Mouse (Mus musculus): ENCODE measurements around the gene Gm38431. TPM values are rescaled to one million over a fixed set of nuclear protein-coding genes. Genes with fewer than 3 reads are reported as not detected.

Gene Gm38431
- polyA plus RNA-seq, 1 experiment from 2014 or later: 3.2 TPM

GRCm38 (mm10) chr9:21097793-21098192 lies 6.0 kb upstream of the Gm38431 start:
- no peaks in the 10 kb centered on the region for H3K9me3 ChIP-seq
- peaks cover 4% of the 10 kb centered on the region for H3K36me3 ChIP-seq
- WGBS: 71% methylated on average over 8 of the region's 8 CpGs
- no peaks in the 10 kb centered on the region for H3K27me3 ChIP-seq (ENCODE audit: insufficient read depth, poor library complexity, severe bottlenecking)
- H3K4me3 ChIP-seq: no peak overlapping the region
- no peak for DNase-seq (ENCODE audit: low spot score)
- no peak overlapping the region for H3K27ac ChIP-seq
- peaks cover 7% of the 10 kb centered on the region; the same call in 1 of the 2 replicates for H3K4me1 ChIP-seq

DNA sequence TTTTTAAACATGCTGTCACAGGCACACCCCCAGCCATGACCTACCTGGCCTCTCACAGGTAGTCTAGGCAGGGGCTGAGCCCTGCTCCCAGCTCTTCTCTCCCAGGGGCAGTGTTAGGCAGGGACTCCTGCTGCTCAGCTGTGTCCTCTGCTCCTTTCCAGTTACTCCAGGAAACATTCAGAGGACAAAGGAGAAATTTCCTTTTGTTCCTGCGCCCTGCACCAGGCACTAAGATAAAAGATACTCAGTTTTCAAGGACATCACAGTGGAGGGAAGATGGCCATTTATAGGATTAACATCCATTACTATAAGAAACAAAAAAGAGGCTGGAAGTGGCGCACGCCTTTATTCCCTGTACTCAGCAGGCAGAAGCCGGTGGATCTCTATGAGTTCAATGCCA lies 4.2 kb upstream of the Gm38431 start:
- WGBS: 94% methylated on average over 4 of the region's 4 CpGs
- Histone ChIP-seq H3K27me3 (ENCODE audit: insufficient read depth, poor library complexity, severe bottlenecking) (no peaks in the 10 kb centered on the region), H3K27ac (no peak overlapping the region), H3K4me1 (peaks cover 10% of the 10 kb centered on the region), H3K9me3 (no peaks in the 10 kb centered on the region), H3K36me3 (peaks cover 4% of the 10 kb centered on the region), H3K4me3 (no peak overlapping the region)
- DNase-seq (ENCODE audit: low spot score): no peak

DNA sequence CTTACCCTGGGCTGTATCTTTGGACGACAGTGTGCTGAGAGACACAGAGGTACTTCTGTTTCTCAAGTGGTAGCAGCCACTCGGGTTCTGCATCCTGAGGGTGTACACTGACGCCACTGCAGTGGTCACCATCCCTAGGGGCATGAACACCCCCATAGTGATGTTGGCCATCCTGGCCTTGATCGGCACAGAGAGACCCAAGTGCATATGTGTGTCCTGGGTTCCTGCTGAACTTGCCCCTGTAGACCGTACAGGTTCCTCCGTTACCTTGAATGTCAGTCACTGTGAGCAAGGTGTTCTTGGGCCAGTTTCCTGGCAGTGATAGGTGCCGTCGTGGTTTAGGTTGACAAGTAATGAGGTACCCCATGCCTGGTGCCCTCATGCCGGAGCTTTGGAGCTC lies 1.6 kb upstream of the Gm38431 start:
- peaks cover 26% of the 10 kb centered on the region for H3K36me3 ChIP-seq
- H3K9me3 ChIP-seq: no peaks in the 10 kb centered on the region
- no peak for DNase-seq (ENCODE audit: low spot score)
- H3K27ac ChIP-seq: no peak overlapping the region
- H3K4me3 ChIP-seq: no peak overlapping the region
- peaks cover 24% of the 10 kb centered on the region for H3K4me1 ChIP-seq
- no peaks in the 10 kb centered on the region for H3K27me3 ChIP-seq (ENCODE audit: insufficient read depth, poor library complexity, severe bottlenecking)
- WGBS: 90% methylated on average over 9 of the region's 9 CpGs

DNA sequence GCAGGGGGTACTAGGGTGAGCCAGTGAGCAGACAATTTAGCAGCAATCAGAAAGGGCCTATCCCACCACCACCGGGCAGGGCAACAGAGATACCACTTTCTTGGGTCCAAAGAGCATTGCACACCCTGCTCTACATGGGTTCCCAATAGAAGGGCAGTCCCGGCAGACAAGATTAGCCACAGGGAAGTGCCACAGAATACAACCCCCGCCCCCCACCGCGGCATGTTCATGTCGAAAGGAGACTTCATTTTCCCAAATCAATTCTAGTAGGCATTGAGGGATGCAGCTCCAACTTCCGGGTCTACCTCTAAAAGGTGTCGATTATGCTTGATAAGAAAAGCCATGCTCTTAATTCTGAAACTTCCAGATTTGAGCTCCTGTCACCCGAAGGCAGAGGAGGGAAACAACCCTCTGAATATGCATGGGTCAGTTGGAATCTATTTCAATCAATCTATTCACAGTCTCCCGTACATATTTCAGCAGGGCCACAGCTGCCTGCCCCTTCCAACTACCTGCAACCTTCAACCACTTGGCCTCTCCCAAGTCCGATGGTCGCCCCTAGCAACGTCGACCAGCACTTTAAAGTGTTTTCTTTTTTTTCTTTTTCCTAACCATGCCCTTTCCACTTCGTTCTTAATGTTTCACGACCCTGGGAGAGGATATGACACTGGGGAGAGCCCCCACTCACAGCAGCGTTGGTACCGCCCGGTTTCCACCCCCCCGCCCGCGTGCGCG lies 658 bp downstream of the Gm38431 start:
- Histone ChIP-seq H3K27ac (peak overlapping the region; percentile 97), H3K27me3 (ENCODE audit: insufficient read depth, poor library complexity, severe bottlenecking) (no peaks in the 10 kb centered on the region), H3K4me1 (peaks cover 24% of the 10 kb centered on the region), H3K9me3 (no peaks in the 10 kb centered on the region), H3K4me3 (peak overlapping the region; percentile 81), H3K36me3 (peaks cover 49% of the 10 kb centered on the region)
- DNase-seq (ENCODE audit: low spot score): peak; percentile 82
- 4% methylated on average over 24 of the region's 24 CpGs for WGBS

DNA sequence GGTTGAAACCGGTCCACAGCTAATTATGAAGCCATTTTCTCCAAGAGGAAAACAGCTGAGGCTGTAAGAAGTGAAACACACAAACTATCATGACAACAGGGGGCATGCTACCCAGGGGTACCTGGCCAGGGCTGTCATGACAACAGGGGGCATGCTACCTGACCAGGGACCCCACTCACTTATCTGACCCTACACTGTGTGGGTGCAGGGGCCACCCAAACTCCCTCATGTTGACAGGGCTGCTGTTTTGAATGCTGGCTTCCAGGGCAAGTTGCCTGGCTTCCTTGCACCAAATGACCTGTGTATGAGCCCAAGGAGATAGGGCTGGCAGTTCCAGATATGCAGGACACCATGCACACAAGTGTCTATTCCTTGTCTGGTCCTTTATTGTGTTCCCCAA lies 1.3 kb downstream of the Gm38431 start:
- no peak for DNase-seq (ENCODE audit: low spot score)
- WGBS: 81% methylated on average over 1 of the region's 1 CpGs
- Histone ChIP-seq H3K9me3 (no peaks in the 10 kb centered on the region), H3K27me3 (ENCODE audit: insufficient read depth, poor library complexity, severe bottlenecking) (no peaks in the 10 kb centered on the region), H3K4me1 (peaks cover 24% of the 10 kb centered on the region), H3K27ac (peak overlapping the region; percentile 97; the same call in 1 of the 2 replicates), H3K36me3 (peaks cover 55% of the 10 kb centered on the region), H3K4me3 (peak overlapping the region; percentile 81)

DNA sequence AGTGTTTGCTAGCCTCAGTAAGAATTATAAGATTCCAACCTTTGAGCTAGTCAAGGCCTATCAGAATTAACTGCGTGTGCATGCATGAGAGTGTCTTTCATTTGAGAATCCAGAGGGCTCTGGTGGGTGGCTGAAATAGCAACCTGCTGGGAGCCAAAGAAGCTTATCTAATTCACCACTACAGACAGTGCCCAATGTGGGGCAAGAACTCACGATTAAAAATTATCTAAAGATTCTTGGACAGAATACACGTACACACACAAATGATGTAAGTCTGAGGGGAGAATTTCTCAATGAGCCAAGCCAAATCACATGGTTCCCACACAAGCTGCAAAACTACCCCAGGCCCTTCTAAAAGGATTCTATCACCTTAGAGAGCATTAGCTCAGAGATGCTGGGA lies 8.5 kb downstream of the Gm38431 start:
- no peak for DNase-seq (ENCODE audit: low spot score)
- no peak overlapping the region for H3K4me3 ChIP-seq
- no peaks in the 10 kb centered on the region for H3K27me3 ChIP-seq (ENCODE audit: insufficient read depth, poor library complexity, severe bottlenecking)
- no peak overlapping the region for H3K27ac ChIP-seq
- 88% methylated on average over 3 of the region's 3 CpGs for WGBS
- H3K36me3 ChIP-seq: peaks cover 96% of the 10 kb centered on the region
- no peaks in the 10 kb centered on the region for H3K9me3 ChIP-seq
- H3K4me1 ChIP-seq: 0 out of 2 replicates have a peak, but pooled peaks cover 3% of the 10 kb centered on the region

- Histone ChIP-seq H3K36me3 (peaks cover 96% of the 10 kb centered on the region), H3K9me3 (no peaks in the 10 kb centered on the region)
- DNase-seq (ENCODE audit: low spot score): no peak
Observed at GRCm38 (mm10) chr9:21081127-21081526, 10.7 kb downstream of the Gm38431 start.

GRCm38 (mm10) chr9:21075625-21076024 lies 16.2 kb downstream of the Gm38431 start:
- Histone ChIP-seq H3K36me3 (peaks cover 78% of the 10 kb centered on the region), H3K27ac (no peak overlapping the region), H3K27me3 (ENCODE audit: insufficient read depth, poor library complexity, severe bottlenecking) (no peaks in the 10 kb centered on the region), H3K4me3 (no peak overlapping the region), H3K9me3 (no peaks in the 10 kb centered on the region), H3K4me1 (peaks cover 18% of the 10 kb centered on the region)
- DNase-seq (ENCODE audit: low spot score): no peak
- WGBS: 91% methylated on average over 3 of the region's 3 CpGs

More at GRCm38 (mm10) chr9:21081127-21081526, 10.7 kb downstream of the Gm38431 start:
- 93% methylated on average over 9 of the region's 9 CpGs for WGBS
- H3K27me3 ChIP-seq (ENCODE audit: insufficient read depth, poor library complexity, severe bottlenecking): no peaks in the 10 kb centered on the region
- H3K4me1 ChIP-seq: 0 out of 2 replicates have a peak, but pooled peaks cover 3% of the 10 kb centered on the region
- no peak overlapping the region for H3K27ac ChIP-seq
- H3K4me3 ChIP-seq: no peak overlapping the region

- H3K27me3 ChIP-seq (ENCODE audit: insufficient read depth, poor library complexity, severe bottlenecking): no peaks in the 10 kb centered on the region
- 78% methylated on average over 1 of the region's 1 CpGs for WGBS
- H3K4me1 ChIP-seq: peaks cover 15% of the 10 kb centered on the region
- no peak overlapping the region for H3K4me3 ChIP-seq
- no peaks in the 10 kb centered on the region for H3K9me3 ChIP-seq
- H3K36me3 ChIP-seq: peaks cover 72% of the 10 kb centered on the region
- H3K27ac ChIP-seq: no peak overlapping the region
- DNase-seq (ENCODE audit: low spot score): no peak
Observed at GRCm38 (mm10) chr9:21074173-21074572, 17.6 kb downstream of the Gm38431 start.

DNA sequence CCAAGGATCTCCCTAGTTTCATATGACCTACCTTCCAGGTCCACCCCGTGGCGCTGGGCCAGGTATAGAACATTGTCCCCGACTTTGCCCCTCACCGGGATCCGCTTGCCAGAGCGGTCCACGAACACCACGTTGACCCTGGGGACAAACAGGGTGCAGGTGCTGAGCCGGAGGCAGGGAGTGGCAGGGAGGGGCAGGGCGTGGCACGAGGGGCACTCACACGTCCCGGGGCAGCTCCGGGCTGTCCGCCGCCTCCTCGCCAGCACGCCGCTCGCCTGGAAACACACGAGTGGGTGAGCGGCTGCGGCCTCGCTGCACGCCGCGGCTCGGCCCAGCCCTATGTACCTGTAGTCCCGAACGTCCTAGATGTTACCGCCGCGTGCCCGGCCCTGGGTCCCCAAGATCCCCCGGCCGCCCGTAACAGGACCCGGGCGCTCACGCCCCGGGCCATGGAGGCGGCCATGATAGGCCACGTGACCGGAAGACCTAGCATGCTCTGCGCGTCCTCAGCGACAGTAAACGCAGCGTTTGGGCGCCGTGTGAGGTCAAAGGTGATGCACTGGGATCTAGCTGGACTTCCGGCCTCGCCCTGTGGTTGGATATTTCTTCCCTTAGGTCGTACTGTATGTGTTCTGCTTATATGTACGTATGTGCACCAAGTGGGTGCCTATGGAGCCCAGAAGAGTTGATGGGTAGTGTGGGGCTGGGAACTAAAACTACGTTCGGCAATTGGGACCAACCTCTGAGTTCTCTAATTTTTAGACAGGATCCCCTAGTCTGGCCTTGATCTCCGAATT lies 18.6 kb downstream of the Gm38431 start, which contains the start of the genes Gm49373 and Fdx1l:
TSS of gene Gm49373 (minus strand) at position 53 of the 797 bp plus-strand sequence.
TSS of gene Fdx1l (minus strand) at position 571 of the 797 bp plus-strand sequence.
- Histone ChIP-seq H3K4me3 (peak within 1 kb of the TSS; percentile 88), H3K27ac (peak within 1 kb of the TSS; percentile 93), H3K9me3 (no peaks in the 10 kb centered on the region), H3K4me1 (peaks cover 15% of the 10 kb centered on the region), H3K36me3 (peaks cover 64% of the 10 kb centered on the region), H3K27me3 (ENCODE audit: insufficient read depth, poor library complexity, severe bottlenecking) (no peaks in the 10 kb centered on the region)
- WGBS: 3% methylated on average over 58 of the region's 58 CpGs
- DNase-seq (ENCODE audit: low spot score): peak; percentile 96

DNA sequence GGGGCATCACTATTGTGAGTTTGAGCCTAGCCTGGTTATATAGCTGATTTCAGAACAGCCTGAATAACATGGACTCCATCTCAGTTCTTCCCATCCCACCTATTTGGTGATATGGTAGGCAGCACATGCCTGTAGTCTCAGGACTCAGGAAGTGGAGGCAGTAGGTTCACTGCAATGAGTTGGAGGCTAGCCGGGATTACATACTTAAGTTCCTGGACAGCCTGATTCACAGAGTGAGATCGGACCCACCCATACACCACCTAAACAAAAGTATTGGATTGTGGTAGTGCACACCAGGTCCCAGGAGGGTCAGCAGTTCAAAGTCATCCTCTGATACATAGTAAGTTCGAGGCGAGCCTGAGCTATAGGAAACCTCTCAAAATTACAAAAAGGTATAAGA lies 19.2 kb downstream of the Gm38431 start:
- DNase-seq (ENCODE audit: low spot score): no peak

DNA sequence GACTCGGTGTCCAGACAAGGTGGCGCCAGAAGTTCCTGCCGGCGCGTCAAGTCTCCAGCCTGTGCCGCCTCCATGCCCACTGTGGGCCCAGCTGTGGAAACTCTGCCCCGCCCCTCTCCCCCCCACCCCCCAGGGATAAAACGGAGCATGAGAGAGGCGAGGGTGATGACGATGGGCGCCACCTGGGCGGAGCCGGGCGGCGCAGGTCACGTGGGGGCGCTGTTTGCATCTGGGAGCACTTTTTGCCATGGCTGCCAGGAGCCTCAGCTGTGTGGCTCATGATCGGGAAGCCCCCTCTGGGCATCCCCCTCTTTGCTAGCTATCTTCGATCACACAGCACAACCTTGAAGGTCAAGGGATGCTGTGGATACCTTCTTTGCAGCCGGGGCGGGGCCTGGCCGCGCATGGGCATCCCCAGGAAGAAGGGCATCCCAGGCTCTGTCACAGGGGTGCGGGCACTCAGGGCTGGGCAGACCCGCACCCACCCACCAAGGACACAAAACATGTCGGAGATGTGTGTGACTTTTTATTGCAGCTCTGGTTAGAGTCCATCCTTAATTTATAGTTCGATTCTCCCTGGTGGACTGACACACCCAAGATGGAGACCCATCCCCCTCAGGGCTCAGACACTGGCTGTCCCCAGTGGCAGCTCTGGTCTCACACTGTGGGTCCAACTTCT lies 24.7 kb downstream of the Gm38431 start, which contains the start of gene Zglp1:
TSS of gene Zglp1 (minus strand) at position 88 of the 679 bp plus-strand sequence.
- H3K27ac ChIP-seq: no peak within 1 kb of the TSS
- no peak for DNase-seq (ENCODE audit: low spot score)
- no peaks in the 10 kb centered on the region for H3K9me3 ChIP-seq
- peaks cover 3% of the 10 kb centered on the region for H3K4me1 ChIP-seq
- WGBS: 73% methylated on average over 27 of the region's 27 CpGs
- no peak within 1 kb of the TSS for H3K4me3 ChIP-seq
- peaks cover 70% of the 10 kb centered on the region for H3K36me3 ChIP-seq
- H3K27me3 ChIP-seq (ENCODE audit: insufficient read depth, poor library complexity, severe bottlenecking): no peaks in the 10 kb centered on the region

More for the DNA sequence above, 19.2 kb downstream of the Gm38431 start:
- Histone ChIP-seq H3K27me3 (ENCODE audit: insufficient read depth, poor library complexity, severe bottlenecking) (no peaks in the 10 kb centered on the region), H3K4me1 (peaks cover 15% of the 10 kb centered on the region), H3K4me3 (peak overlapping the region; percentile 88), H3K36me3 (peaks cover 64% of the 10 kb centered on the region), H3K27ac (peak overlapping the region; percentile 93), H3K9me3 (no peaks in the 10 kb centered on the region)
- WGBS: 13% methylated on average over 4 of the region's 4 CpGs
